Mouse (Mus musculus) heart, adult 2 months (tissue): ENCODE measurements around the gene Zfp345. TPM values are rescaled to one million over a fixed set of nuclear protein-coding genes. Genes with fewer than 3 reads are reported as not detected.

Experiments
- polyA plus RNA-seq: library from polyadenylated mRNA; depleted of rRNA; stranded (reverse); fragments of >200 nt; gene quantifications from 2 replicates; pipeline ENCODE4 v1.2.3, GENCODE M21; 2012; rRNA removed
- total RNA-seq, 2 experiments: library from RNA; stranded (reverse); gene quantifications; 2 replicates each; pipeline ENCODE4 v1.2.3; 2021

Gene Zfp345
- total and polyA plus RNA-seq, 3 experiments, result 0.14 TPM; not detected in 2

Other genes with a start within 250 kb of the Zfp345 start
- gene Gm21994, start 229.5 kb downstream of the Zfp345 start, total RNA-seq, result 1 to 10 TPM; 1.6 to 1.8 TPM
- 0.18 TPM in 1 of 2 replicates, not detected in the other for gene Gm21994, start 229.5 kb downstream of the Zfp345 start, polyA plus RNA-seq
- gene Gm14124, start 227.6 kb downstream of the Zfp345 start, total RNA-seq, result under 1 TPM in 1 of 2 experiments, not detected in 1; 0.08 TPM
- not detected in 2 replicates for gene Gm14124, start 227.6 kb downstream of the Zfp345 start, polyA plus RNA-seq
- gene Gm10130, start 161.4 kb downstream of the Zfp345 start, total RNA-seq, result 1 to 10 TPM in 1 of 2 experiments, not detected in 1; 1.1 TPM
- not detected in 2 replicates for gene Gm10130, start 161.4 kb downstream of the Zfp345 start, polyA plus RNA-seq
- gene 3300002I08Rik, start 122.3 kb downstream of the Zfp345 start, total RNA-seq, result 1 to 10 TPM; 1.4 to 1.5 TPM
- 0.78 and 0.88 TPM in 2 replicates for gene 3300002I08Rik, start 122.3 kb downstream of the Zfp345 start, polyA plus RNA-seq
- 1 to 10 TPM; 6.5 to 7.1 TPM for gene Zfp442, start 33.6 kb downstream of the Zfp345 start, total RNA-seq
- 0.37 and 1.1 TPM in 2 replicates for gene Zfp442, start 33.6 kb downstream of the Zfp345 start, polyA plus RNA-seq
- not detected for gene Cst7, start 85.3 kb upstream of the Zfp345 start, total RNA-seq
- 0.47 TPM in 1 of 2 replicates, not detected in the other for gene Cst7, start 85.3 kb upstream of the Zfp345 start, polyA plus RNA-seq
- gene Apmap, start 123.5 kb upstream of the Zfp345 start, total RNA-seq, result 10 to 100 TPM; 52.6 to 56.9 TPM
- gene Apmap, start 123.5 kb upstream of the Zfp345 start, polyA plus RNA-seq, result 37.5 and 59.4 TPM in 2 replicates
- gene Acss1, start 183.4 kb upstream of the Zfp345 start, total RNA-seq, result 100 to 1,000 TPM; 256 to 332 TPM
- 301 and 494 TPM in 2 replicates for gene Acss1, start 183.4 kb upstream of the Zfp345 start, polyA plus RNA-seq
- gene Vsx1, start 204.3 kb upstream of the Zfp345 start, total RNA-seq, result under 1 TPM; 0.10 to 0.14 TPM
- not detected in 2 replicates for gene Vsx1, start 204.3 kb upstream of the Zfp345 start, polyA plus RNA-seq